Mouse (Mus musculus): ENCODE measurements around the gene Dagla.

Dagla gene

DNA sequence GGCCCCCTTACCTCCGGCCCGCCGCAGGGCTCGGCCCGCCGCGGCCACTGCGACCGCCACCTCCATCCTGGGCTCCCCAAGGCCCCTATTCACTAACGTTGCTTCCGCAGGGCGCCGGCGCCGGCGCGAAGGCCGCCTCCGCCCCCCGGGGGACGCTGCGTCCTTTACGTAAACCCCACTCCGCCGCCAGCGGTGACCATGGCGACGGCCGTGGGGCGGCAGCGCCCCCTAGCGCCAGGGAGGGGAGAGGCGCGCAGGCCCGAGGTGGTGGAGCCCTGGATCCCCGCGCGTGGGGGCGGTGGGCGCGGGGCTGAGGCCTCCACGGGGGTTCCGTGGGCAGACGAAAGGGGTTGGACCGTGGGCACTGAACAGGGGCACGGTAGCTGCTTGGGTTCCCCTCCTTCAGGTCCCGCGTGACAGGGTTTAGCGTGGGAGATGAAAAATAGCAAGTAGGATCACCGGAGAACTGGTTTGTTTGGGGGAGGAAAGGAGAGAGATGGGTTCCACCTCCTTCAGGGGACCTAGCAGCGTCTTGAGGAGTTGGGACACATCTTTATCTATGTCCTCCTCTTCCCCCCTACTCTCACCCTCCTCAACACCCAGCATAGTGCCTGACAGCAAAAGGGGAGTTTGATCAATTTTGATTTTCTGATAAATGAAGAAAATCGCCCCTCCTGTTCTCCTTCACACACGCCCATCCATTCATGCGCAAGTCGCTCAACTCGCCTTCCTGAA, at the start of gene Dagla:
Dagla (minus strand) TSS at position 68 of the 735 bp plus-strand sequence.
- DNase-seq (ENCODE audit: low read depth) = no peak

DNA sequence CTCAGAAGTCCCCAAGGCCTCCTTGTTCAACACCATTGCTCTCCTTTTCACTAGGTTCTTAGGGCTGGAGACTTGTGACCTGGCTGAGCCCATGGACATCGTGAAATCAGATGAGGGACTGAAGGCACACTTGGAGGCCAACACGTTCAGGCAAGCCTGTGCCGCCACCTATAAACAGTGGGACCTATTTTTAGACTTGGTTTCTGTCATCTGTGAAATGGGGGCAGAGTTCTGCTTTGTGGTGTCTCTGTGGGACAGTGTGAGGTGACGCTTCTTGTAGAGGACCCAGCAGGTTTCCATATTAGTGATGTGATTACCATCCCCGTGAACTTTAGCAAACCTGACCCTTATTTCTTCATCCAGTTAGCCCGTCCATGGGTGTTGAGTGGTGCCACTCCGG, 47.5 kb upstream of the Dagla start:
- DNase-seq (ENCODE audit: low read depth) = no peak

DNA sequence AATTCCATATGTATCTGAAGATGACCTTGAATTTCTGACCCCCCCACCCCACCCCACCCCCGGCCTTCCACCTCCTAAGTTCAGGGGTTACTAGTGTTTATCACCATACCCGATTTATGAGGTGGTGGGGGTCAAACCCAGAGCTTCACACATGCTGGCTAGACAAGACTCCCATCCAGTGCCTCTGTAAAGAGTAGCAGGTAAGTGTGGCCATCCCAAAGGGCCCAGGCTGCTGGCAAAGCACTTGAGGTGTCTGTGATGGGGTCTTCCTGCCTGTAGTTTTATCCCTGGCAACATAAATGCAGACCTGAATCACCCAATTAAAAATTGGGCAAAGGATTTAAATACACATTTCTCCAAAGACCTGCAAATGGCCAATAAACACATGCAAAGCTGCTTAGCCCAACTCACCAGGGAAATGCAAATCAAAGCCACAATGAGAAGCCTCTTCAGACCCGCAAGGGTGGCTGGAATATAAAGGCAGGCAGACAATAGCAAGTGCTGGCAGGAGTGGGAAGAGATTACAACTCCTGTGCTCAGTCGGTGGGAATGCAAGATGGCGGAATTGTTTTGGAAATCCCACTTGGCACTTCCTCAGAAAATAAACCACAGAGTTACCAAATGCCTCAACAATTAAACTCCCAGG, 43.1 kb upstream of the Dagla start:
- no peak for DNase-seq (ENCODE audit: low read depth)

DNA sequence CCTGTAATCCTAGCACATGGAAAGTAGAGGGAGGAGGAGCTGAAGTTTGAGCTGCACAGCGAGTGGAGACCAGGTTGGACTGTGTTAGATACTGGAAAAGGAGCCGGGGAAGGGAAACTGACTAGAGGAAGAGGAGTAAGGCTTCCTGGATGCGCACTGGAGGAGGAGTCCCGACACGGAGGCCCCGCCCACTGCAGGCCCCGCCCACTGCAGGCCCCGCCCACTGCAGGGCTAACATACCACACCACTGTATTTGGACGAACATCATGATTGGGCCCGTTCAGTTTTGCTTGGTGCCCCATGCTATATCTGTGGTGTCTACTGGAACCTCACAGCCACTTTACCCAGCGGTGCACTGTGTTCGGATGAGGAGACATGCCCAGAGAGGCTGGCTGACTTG, 41.0 kb upstream of the Dagla start:
- no peak for DNase-seq (ENCODE audit: low read depth)

DNA sequence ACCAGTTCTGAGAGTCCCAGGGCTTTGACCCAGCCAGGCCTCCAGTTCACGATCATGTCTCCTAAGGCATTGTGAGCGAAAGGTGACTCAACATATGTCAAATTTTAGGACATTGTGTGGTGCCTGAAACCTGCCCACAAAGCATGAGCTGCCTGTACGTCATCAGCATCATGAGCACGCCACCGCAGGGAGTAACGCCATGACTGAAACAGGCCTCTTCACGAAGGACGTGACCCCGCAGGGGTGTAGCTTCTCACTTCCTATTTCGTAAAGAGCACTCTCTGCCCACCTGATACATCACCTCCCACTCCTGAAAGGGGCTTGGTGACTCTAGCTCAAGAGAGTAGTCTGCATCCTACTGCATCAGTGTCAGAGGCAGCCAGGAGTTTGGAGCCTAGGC, 39.2 kb upstream of the Dagla start:
- DNase-seq (ENCODE audit: low read depth) = no peak

DNA sequence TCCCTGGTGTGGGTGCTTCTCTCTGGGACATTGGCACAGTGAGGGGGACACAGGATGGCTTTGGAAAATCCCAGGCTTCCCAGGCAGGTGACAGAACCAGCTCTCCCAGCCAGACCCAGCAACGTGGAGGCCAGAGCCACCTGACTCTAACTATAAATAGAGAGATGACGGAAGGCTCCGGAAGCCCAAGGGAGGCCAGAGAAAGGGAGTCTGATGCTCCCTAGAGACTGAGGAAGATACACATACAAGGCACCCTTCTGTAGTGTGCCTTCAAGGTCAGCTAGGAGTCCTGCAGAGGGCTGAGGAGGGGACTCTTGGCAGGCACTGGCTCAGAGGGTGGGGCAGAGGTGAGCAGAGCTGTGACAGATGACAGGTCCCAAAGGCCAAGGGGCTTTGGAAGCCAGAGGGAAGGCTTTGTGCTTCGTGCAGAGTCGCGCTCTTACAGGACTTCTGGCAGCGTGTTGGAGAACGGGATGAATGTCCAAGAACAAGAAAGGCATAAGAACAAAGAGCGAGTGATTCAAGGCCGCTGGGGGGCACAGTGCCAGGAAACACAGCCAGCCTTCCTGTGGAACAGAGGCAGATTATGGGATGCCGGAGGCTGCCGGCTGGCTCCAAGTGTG, 37.3 kb upstream of the Dagla start:
- DNase-seq (ENCODE audit: low read depth) = peak; percentile 10

DNA sequence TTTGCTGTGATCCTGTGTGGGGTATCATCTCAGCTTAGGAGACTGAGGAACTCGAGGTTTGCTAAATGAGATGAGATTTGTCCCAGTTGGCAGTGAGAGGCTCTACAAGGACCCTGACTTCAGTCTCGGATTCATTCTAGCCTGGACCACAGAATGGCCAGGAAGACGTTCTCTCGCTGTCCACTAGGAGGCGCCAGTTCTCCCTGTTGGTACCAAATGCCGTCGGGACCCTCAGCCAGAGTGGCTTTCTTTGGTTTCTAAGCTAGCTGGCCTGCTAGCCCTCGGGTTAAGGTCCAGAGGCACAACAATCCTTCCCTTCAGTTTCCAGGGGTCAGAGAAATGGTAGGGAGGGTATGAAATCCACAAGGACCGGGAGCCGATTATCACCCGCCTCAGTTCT, 36.5 kb upstream of the Dagla start:
- DNase-seq (ENCODE audit: low read depth) = no peak

DNA sequence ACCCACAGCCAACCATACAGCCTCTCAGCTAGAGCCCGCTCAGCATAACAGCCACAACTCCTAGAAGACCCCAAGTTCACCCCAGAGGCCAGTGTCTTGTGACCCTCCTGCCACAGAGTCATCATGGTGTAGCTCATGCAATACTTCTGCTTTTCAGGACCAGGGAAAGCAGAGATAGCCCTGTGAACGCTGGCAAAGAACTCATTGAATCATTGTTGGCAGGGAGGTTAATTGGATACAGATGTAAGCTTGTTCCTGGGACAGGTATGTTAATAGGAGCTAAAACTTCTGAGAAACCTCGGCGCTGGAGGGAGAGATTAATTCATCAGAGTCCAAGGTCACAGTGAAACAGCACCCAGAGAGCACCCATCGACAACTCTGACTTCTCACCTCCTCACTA, 36.0 kb upstream of the Dagla start:
- DNase-seq (ENCODE audit: low read depth) = no peak

DNA sequence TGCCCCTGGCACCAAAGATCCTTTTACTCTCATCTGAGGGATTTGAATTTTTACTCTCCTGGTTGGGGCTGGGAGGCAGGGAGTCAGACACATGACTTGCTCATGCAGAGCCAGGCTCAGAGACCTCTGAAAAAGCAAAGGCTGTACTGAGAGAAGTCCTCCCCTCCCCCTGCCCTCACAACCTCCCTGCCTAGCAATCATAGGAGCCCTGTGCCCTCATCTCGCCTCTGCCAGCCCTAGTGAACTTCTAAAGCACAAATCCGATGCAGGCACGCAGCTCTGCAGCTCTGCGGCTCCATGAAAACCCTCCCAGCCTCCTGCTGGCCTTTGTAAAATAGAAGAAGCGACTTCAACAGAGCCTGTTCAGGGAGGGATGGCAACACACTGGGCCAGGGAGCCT, 34.6 kb upstream of the Dagla start:
- DNase-seq (ENCODE audit: low read depth) = no peak

DNA sequence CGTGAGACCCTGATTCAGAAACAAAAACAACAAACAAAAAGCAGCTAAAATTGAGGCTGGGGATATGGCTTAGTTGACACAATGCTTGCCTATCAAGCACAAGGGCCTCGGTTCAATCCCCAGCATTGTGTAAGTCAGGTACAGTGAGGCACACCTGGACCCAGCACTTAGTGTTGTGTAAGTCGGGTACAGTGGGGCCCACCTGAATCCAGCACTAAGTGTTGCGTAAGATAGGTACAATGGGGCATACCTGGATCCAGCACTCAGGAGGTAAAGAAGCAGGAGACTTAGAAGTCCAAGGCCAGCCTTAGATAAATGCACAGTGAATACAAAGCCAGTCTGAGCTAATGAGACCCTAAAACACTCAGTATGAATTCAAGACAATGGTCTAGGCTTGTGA, 34.0 kb upstream of the Dagla start:
- DNase-seq (ENCODE audit: low read depth) = no peak

DNA sequence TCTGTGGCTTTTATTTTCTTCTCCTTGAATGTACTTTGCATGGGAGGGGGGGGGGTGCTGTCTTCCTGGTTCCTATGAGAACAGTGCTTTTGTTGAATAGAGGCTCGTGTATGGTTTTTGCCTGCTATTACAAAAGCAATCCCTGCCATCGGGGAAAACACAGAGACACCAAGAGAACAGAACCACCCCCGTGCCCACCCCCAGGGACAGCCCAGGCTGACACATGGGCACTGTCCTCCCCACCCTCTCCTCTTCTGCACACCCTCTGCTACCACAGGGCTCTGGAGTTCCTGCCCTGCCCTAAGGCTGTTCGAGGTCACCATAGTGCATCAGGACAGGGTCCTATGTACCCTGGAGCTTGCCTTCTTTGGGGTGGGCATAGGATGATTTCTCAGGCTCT, 29.8 kb upstream of the Dagla start:
- DNase-seq (ENCODE audit: low read depth) = no peak

DNA sequence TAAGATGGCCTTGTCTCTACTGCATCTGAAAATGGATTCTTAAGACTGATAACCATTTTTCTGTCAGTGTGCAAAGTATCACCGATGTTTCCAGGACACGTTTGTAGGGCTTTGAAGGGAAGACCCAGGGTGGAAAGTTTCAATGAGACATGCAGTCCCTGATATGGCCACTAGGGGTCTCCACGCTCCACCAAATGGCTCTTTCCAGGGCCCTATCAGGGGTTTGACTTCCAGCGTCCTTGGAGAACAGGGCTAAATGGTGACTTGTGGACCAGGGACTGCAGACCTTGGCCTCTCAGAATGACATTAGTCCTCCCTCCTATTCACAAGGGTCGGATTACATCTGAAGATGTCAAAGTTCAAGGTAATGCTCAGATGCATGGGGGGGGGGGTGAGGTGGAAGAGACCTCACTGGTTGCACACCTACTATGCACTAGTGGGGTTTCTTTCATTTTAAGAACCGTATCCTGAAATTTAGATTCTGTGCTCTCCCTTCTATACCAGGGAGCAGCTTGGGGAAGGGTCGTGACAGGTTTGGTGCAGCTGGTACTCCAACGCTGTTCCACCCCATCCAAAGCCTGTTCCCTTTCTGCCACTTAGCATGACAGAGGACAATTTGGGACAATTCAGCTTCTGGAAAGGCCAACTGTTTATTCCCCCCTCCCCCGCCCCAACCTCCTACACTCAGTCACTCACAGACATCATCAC, 29.0 kb upstream of the Dagla start:
- no peak for DNase-seq (ENCODE audit: low read depth)

DNA sequence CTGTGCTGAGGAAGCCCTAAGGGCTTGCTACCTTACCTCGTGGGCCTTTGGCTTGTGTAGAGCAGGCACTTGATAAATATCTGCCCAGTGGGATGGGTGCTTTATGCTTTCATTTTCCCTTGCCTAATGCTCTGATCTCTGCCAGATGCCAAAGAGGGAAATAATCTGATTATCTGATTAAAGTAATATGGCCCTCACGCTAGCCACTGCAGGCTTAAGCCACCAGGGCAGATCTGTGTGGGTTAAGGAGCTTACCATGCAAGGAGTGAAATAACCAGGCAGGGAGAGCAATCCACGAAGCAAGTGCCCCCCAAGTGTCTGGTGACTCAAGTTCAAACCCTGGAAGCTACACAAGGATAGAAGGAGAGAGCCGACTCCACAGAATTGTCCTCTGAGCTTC, 27.0 kb upstream of the Dagla start:
- no peak for DNase-seq (ENCODE audit: low read depth)

DNA sequence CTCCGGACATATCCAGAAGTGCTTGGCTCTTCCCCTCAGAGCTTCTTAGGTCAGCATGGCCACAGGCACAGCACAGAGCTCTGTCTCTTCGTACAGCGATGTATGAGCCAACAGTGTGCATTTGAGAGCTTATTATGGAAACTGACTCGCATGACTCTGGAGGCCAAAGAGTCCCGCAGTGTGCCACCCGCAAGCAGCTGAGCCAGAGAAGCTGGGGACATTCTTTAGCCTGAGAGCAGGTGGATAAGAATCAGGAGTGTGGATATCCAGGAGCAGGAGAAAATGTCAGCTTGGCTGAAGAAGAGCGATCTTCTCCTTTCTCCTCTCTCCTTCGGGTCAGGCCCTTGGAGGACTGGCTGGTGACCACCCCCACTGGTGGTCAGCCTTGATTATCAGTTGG, 24.4 kb upstream of the Dagla start:
- no peak for DNase-seq (ENCODE audit: low read depth)

DNA sequence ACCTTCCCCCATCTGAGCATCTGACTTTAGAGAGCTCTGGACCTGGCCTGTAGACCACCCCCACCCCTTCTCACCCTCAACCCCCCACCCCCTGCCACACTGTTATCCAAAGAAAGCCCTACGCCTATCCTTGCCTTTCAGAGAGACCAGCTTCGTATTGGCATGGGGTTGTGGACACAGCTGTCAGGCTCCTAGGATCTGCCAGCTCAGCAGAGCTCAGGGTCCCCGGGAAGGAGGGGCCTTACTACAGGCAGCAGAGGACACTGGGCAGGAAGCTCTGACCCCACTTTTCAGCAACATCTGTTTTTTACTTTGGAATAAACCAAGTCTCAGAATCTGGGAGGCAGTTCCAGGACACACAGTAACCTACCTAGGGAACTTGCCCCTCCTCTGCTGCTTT, 21.9 kb upstream of the Dagla start:
- no peak for DNase-seq (ENCODE audit: low read depth)

DNA sequence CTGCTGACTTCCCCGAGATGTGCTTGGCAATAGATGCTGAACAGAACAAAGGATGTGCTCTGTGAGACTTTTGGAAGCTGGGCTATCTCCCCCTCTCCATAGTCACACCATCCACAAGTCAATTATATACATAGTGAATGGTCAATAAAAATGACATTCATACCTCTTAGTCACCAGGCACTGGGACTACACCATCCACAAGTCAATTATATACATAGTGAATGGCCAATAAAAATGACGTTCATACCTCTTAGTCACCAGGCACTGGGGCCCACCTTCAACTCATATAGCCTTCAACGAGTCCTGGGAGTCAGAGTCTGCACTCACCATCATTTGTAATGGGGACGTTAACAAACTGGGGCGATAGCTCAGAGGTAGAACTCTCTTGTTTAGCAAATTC, 19.2 kb upstream of the Dagla start:
- DNase-seq (ENCODE audit: low read depth) = no peak

DNA sequence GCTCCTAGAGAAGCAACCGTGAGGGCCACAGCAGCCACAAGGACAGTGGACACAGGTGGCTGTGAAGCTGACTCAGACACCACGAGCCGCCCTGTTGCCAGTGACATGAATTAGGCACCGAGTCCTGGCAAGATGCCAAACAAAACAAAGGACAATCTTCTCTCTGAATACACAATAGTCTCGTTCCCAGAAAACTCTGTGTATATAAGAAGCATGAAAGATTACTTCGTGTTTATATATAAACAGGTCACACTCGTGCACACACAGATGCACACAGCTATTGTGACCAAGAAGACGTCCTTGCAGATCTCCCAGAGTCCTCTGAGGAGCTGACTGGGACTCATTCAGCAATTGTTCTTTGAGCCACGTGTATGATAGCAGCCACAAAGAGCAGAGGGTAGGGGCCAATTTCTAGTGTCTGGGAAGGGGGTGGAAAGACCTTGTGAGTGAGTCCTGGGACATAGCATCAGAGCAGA, 18.7 kb upstream of the Dagla start:
- no peak for DNase-seq (ENCODE audit: low read depth)

DNA sequence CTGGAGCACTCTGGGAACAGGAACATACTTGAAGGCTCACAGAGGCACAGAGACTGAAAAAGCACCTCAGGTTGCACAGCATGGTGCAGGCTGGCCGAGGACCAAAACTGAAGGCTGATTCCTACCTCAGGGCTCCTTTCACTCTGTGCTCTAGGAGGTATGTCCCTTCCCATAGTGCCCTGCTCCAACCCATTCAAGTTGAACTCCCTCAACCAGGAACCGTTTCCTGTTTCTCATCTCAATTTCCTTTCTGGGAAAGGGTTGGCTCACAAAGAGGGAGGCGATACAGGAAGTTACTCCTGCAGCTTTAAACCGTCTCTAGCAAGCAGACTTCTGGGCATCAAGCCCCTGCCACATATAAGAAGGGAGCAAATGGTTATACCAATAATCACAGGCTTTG, 13.1 kb upstream of the Dagla start:
- no peak for DNase-seq (ENCODE audit: low read depth)

DNA sequence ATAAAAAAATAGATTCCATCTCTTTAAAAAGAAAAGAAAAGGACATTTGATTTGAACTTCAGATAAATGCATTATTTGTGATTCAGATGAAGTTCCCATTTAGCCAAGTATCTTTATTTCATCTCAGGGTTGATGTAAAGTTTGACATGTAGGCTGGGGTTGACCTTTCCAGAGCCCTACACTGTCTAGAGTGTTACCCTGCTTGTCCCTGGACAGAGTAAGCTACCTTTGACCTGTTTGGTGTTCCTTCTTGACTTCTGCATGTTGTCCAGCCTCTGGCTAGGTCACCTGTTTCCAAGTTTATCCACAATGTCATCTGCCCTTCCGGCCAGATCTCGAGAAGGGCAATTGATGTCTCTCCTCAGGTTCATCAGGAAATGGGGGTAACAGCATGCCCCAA, 12.7 kb upstream of the Dagla start:
- no peak for DNase-seq (ENCODE audit: low read depth)

DNA sequence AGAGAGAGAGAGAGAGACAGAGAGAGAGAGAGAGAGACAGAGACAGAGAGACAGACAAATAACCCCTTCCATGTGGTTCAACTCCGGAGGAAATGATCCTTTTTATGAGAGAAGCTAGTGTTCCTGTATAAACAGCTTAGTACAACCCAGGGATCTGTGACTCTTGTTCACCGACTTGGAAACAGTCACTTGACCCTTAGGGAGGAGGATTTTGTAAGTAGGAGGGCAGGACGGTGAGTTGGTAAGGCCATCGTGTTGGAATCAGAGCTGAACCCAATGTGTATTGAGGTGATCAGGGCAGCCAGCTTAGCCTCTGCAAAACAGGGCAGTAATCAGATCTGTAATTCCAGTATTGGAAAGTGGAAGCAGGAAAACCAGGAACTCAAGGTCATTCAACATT, 12.3 kb upstream of the Dagla start:
- no peak for DNase-seq (ENCODE audit: low read depth)

DNA sequence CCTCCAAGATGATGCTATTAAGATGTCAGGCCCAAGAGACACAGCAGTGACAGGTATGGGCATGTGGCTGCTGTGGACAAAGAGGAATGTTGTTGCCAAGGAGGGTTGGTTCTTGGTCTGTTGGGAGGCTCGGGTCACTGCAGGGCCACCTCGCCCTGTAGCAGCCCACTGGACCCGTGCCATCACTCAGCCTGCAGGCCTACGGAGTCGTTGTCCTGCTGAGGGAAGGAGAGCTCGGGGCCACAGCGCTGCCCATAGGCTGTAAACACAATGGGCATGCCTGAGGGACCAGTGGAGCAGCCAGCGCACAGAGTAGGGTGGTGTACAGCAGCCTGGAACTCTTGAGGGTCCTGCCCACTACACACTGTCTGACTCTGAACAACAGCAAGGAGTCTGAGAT, 7.4 kb upstream of the Dagla start:
- no peak for DNase-seq (ENCODE audit: low read depth)

DNA sequence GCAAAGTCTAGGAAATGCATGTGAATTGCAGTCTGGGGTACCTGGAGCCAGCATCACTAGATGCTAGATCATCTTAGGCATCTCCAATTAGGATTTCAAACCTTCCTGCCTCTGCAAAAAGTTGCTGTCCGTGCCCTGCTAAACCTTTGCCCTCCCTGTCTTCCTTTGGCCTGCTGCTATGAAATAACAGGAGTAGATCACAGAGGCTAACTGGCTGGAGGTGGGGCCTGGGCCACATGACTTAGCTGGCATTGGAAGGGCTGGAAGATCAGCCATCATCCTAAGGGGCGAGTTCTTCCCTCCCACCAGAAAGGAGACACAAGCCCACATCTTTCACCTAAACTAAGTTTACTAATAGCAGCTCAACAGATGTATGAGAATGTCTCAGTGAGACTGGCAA, 4.3 kb upstream of the Dagla start:
- DNase-seq (ENCODE audit: low read depth) = no peak

DNA sequence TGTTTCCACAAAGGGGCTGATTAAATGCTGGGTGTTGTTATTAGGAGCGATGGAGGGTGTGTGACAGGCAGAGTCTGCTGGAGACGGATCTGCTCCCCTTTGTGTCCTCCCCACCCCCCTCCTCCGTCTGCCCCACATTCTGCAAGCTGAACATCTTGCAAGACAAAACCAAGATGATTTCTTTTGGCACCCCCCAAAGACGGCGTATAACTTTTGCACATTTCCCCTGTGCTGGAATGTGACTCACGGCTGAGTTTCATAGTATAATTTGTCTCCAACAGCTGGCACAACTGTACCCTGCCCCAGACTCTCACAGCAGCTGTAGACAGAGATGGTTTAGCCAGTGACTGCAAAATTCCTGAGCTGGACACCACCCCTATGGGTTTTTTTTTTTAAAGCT, 3.3 kb upstream of the Dagla start:
- no peak for DNase-seq (ENCODE audit: low read depth)

All from fibroblast of lung, adult 2 months (primary cell).